Mouse (Mus musculus): ENCODE data around the gene Selenof.

Gene Selenof

DNA sequence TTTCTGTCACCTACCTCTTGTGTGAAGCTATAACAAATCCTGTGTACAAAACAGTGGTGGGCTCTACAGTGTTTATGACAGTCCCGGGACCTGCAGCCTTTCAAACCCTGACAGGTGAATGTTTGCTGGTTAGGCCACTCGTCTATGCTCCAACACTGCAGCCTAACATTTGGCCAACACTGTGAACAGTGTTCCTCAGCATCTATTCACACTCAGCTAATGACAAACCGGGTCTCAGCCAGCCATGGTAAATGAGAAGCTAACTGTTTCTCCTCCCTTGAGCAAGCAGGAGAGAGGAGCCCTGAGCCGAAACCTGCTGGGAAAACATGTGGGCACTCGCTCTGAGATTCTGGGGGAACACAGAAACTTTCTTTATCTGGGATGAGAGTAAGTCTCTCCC lies 65.1 kb downstream of the Selenof start:
- in situ Hi-C loops (cut with MboI, MseI): no loop called here

DNA sequence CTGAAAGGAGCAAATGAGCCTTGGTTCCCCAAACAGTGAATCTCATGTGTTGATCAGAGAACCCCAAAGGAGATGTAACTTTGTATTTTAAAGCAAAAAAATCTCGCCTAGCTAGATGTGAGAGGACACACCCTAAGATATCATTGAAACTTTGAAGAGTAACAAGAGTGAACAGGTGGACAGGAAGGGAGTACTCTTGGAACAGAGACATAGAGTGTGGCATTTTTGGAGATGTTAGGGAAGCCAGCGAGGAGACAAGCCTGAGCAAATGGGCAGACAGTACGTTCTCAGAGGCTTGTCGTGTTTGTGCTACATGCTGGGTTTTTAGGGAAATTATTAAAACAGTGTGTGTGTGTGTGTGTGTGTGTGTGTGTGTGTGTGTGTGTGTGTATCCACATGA lies 68.0 kb downstream of the Selenof start:
- in situ Hi-C loops (cut with MboI, MseI): no loop called here

DNA sequence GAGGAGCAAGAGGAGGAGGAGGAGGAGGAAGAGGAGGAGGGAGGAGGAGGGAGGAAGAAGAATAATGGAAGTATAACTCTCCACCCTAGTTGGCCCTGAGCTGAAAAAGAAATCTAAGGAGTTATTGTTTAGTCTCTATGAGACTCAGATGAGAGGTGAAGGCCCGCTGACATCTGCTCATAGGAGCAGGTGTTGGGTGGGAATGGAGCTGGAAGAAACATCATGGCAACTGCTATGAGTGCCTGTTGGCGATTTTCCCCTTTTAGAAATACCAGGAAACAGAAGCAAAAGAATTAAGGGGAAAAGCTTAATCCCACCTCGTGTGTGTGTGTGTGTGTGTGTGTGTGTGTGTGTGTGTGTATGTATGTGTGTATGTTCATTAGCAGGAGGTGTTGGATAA lies 69.3 kb downstream of the Selenof start:
- in situ Hi-C loops (cut with MboI, MseI): no loop called here

- in situ Hi-C loops (cut with MboI, MseI): no loop called here
Observed at GRCm38 (mm10) chr3:144640033-144640432, 69.9 kb downstream of the Selenof start.

DNA sequence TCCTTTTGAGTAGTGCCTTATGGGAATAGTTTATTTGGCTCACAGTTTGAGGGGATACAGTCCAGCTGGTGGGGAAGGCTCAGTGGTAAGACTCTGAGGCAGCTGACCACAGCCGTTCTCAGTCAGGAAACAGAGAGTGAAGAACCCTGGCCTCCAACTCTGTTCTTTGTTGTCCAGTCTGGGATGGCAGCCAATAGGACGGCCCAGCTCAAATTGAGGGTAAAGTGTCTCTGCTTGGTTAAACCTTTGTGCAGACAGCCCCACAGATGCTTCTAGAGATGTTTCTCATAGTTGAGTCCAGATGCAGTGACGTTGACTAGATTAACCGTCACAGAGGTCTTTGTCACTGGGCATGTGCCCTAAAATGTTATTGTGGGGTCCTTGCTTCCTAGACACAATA lies 72.0 kb downstream of the Selenof start:
- in situ Hi-C loops (cut with MboI, MseI): no loop called here

- in situ Hi-C loops (cut with MboI, MseI): no loop called here
Observed at GRCm38 (mm10) chr3:144643301-144643871, 73.3 kb downstream of the Selenof start.

- in situ Hi-C loops (cut with MboI, MseI): no loop called here
Observed at GRCm38 (mm10) chr3:144644202-144644601, 74.1 kb downstream of the Selenof start.

Data from T-helper 1 cell (primary cell).